Mouse (Mus musculus): ENCODE measurements around the gene Hhip. TPM values are rescaled to one million over a fixed set of nuclear protein-coding genes. Genes with fewer than 3 reads are reported as not detected.

Hhip gene
- polyA plus RNA-seq, 1 experiment from 2014 or later = 18.3 TPM

DNA sequence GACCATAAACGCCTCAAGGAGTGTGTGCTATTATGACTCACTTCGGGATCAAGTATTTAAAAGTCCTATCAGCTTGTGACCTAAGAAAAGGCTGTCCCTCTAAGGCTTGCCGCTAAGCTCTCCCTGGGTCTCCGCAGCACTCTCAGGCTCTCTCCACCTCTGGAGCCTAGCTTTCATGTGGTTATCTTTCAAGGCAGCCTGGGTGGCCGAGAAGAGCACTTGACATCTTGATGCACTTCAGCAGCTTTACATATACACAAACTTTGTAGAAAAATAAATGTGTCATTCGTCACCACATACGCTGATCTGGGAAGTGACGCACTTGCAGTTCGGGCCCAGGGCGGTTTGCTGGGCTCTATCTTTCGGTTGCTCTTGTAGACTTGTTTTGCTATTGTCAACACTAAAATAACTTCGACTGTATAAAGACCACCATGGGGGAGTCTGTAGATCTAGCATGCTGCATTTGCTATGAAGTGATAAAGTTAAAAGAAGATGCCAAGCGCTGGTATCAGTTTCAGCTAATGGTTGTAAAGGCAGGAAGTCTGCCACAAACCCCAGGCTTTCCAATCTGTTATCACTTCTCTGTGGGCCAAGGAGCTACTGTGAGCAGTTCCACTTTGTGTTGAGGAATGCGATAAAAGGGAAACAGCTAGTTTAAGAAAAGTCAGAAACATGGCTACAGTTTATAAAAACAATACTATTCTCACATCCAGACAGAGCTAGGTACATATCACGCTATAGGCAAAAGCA is 8.4 kb downstream of the Hhip start:
- H3K27me3 ChIP-seq = no peaks in the 10 kb centered on the region
- POLR2A ChIA-PET = interaction anchor here (1.0 kb wide), 1 partner anchor 8 kb away, joined by 3 read pairs; no protein-coding TSS in a partner anchor
- in situ Hi-C loops (cut with MboI; ENCODE audit: low pct_unique_long_range_greater_than_20kb) = loop anchor here (10.0 kb wide), 1 partner anchor 315 kb away; no protein-coding TSS in a partner anchor
- ATAC-seq (no peak), DNase-seq (ENCODE audit: low read depth, low spot score) (no peak)
- CTCF ChIA-PET = interaction anchor here (1.6 kb wide), 1 partner anchor 18 kb away, joined by 3 read pairs; no protein-coding TSS in a partner anchor
- no peak for TF ChIP-seq CTCF (IDR thresholded peaks at IDR 0.05)

DNA sequence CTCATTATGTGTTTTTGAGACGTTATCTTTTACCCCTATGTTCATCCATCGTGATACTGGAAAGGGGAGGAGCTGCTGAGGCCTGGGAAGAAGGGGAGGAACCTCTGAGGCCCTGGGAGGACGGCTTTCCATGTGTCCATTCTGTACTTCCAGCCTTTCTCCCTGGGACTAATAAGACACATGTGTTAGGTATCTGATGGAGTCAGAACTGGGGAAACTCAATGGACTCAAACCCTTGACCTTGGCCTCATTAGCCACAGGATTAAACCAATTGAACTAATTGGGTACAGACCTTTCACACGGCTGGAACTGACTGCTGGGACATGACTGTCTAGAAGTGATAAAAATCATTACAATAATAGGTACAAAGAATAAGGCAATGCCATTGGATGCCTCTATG is 9.6 kb downstream of the Hhip start:
- POLR2A ChIA-PET = no interaction called here
- TF ChIP-seq CTCF (IDR thresholded peaks at IDR 0.05) = no peak
- H3K27me3 ChIP-seq = no peaks in the 10 kb centered on the region
- CTCF ChIA-PET = no interaction called here
- in situ Hi-C loops (cut with MboI; ENCODE audit: low pct_unique_long_range_greater_than_20kb) = no loop called here
- DNase-seq (ENCODE audit: low read depth, low spot score) (no peak), ATAC-seq (no peak)

DNA sequence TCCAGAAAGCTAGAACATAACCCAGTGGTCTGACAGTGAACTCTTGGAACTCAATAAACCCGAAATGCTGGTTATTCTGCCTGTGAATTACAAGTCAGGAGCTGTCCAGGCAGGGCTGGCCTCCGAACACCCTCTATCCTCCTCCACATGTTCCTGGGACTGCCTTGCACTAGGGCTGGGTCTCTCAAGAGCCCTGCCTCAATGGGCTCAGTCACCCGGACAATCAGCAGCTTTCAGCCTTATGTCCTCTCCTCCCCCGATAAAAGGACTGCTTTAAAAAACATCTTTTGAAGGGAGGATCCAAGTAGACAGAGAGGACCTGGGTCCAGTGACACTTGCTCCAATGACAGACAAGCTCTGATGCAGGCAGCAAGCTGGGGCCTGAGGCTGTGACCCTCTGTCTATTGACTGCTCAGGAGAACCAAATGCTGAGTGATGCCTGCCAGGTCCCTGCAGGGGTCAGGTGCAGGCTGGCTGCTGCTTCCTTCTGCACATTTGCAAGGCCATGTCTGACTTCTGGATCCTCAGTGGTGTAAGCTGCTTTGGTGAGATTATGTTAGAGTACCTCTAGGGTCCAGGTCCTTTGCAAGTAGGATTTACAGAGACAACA is 20.1 kb downstream of the Hhip start:
- in situ Hi-C loops (cut with MboI; ENCODE audit: low pct_unique_long_range_greater_than_20kb) = no loop called here
- ATAC-seq (no peak), DNase-seq (ENCODE audit: low read depth, low spot score) (no peak)
- ChIA-PET CTCF (interaction anchor here (1.4 kb wide), 1 partner anchor 9 kb away, joined by 4 read pairs; no protein-coding TSS in a partner anchor), POLR2A (interaction anchor here (0.8 kb wide), 1 partner anchor 14 kb away, joined by 3 read pairs; no protein-coding TSS in a partner anchor)
- no peaks in the 10 kb centered on the region for H3K27me3 ChIP-seq
- no peak for TF ChIP-seq CTCF (IDR thresholded peaks at IDR 0.05)

DNA sequence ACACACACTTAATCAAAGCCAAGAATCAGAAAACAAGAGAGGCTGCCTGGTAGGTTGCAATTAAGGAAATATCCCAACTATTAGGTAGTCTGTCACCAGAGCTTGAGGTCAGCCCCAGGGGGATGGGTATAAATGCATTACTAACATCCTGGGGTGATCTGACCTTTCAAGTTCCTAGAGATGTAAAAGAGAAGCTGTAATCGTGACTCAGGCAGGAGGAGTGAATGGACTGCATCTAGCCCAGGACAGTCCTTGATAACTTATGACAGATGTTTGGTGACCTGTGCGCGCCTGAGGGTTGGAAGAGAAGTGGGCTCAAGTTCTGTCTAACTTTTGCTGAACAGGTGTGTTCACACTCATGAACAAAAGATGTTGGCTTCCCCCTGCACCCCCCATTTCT is 25.2 kb downstream of the Hhip start:
- in situ Hi-C loops (cut with MboI; ENCODE audit: low pct_unique_long_range_greater_than_20kb) = no loop called here
- POLR2A ChIA-PET = no interaction called here
- no peak for TF ChIP-seq CTCF (IDR thresholded peaks at IDR 0.05)

DNA sequence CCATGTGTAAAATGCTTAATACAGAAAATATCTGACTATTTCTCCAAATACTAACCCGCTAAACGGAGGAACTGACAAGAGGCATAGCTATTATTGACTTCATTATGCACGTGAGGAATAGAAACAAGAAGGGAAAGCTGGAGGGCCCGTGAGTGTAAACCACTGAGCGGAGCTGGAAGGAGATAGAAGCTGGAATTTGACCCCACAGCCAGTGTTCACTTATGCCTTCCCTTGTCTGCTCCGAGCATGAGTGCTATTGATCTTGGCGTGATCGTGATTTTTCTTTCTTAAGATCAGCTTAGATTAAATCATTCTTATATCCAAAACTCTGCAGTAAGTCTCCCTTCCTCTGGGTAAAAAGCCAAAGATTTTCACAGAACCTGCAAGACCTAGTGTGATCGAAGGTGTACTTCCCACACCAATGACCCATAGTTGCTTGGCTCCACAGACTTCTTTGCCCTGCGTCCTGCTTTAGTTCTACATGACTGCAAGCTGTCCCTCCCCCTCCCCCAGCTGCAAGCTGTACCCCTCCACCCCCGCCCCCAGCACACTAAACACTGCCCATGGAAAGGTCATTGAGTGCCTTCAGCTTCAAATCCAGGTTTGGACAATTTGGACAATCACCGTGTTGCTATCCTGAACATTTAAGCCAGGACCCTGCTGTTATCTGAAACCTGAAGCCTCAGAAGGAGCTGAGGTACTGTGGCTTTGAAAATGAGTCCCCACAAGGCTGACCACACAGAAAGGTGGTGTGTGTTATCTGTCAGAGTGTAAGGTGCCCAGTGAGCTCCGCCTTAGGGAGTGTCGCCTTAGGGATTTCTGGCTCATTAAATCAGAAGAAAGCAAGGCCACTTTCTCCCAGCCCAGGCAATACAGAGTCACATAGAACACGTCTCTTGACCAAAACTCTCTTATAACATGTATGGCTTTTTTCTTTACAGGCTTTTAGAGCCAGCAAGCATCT is 26.2 kb downstream of the Hhip start:
- in situ Hi-C loops (cut with MboI; ENCODE audit: low pct_unique_long_range_greater_than_20kb) = no loop called here
- no peaks in the 10 kb centered on the region for H3K27me3 ChIP-seq
- ChIA-PET POLR2A (no interaction called here), CTCF (interaction anchor here (0.9 to 1.2 kb wide), 2 partner anchors 13 to 18 kb away, joined by 3 read pairs; no protein-coding TSS in a partner anchor)
- DNase-seq (ENCODE audit: low read depth, low spot score) (no peak), ATAC-seq (no peak)
- TF ChIP-seq CTCF (IDR thresholded peaks at IDR 0.05) = no peak

More for the DNA sequence above, 25.2 kb downstream of the Hhip start:
- DNase-seq (ENCODE audit: low read depth, low spot score) (no peak), ATAC-seq (no peak)
- no peaks in the 10 kb centered on the region for H3K27me3 ChIP-seq
- CTCF ChIA-PET = interaction anchor here (1.2 kb wide), 1 partner anchor 14 kb away, joined by 3 read pairs; no protein-coding TSS in a partner anchor

DNA sequence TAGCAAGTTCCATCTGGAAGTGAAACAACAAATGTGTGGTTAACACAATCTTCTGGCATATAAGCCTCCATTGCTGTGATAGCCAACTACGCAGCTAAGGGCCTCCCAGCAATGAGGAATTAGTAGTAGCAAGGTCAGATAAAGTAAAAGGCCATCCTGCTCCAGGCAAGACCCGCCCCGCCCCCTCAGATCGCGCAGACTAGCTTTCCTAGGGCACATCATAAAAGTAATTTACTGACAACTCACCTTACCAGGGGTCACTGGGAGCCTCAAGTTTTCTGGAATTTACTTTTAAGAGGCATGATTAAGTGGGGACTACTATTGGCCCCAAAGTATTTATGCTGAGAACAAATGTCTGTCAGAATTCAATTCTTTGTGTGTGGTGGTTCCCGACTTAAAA is 28.2 kb downstream of the Hhip start:
- CTCF ChIA-PET = interaction anchor here (1.1 kb wide), 1 partner anchor 27 kb away, joined by 4 read pairs; no protein-coding TSS in a partner anchor
- TF ChIP-seq CTCF (IDR thresholded peaks at IDR 0.05) = no peak
- no peak for ATAC-seq
- in situ Hi-C loops (cut with MboI; ENCODE audit: low pct_unique_long_range_greater_than_20kb) = no loop called here
- POLR2A ChIA-PET = interaction anchor here (0.7 kb wide), 1 partner anchor 249 kb away, joined by 3 read pairs; no protein-coding TSS in a partner anchor
- no peaks in the 10 kb centered on the region for H3K27me3 ChIP-seq
- no peak for DNase-seq (ENCODE audit: low read depth, low spot score)

DNA sequence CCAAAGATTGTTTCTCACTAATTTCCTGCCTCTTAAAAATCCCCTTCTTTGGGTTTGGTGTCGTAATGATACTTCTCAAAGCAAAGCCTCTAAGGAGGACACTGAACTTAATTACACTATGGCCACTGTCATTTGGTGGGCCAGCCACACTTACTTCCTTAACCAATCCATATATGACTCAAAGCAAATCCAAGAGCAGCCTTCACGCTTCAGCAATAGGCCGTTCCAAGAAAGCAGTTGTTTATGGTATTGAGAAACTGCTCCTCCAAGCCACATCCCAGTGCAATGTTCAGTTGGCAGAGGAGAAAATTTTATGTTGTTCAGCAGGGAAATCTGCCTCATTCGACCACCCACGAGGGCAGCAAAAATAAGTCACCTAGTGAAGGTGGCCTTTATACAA is 37.3 kb downstream of the Hhip start:
- in situ Hi-C loops (cut with MboI; ENCODE audit: low pct_unique_long_range_greater_than_20kb) = no loop called here
- ATAC-seq (no peak), DNase-seq (ENCODE audit: low read depth, low spot score) (no peak)
- H3K27me3 ChIP-seq = no peaks in the 10 kb centered on the region
- no peak for TF ChIP-seq CTCF (IDR thresholded peaks at IDR 0.05)
- ChIA-PET CTCF (interaction anchor here (1.3 kb wide), 1 partner anchor 14 kb away, joined by 3 read pairs; no protein-coding TSS in a partner anchor), POLR2A (no interaction called here)

DNA sequence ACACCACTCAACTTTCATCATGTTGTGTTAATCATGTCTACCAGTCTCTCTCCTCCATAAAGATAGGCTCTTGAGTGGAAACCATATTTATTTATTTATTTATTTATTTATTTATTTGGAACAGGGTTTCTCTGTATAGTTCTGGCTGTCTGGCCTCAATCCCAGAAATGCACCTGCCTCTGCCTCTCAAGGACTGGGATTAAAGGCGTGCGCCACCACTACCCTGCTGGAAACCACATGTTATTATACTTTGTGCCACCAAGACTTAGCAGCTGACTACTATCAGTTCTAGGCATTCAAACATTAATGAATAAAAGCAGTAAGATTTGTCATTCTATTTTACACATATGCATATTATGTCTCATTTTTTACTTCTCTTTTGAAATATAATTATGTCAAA is 42.0 kb downstream of the Hhip start:
- ChIA-PET POLR2A (no interaction called here), CTCF (no interaction called here)
- DNase-seq (ENCODE audit: low read depth, low spot score) = no peak
- in situ Hi-C loops (cut with MboI; ENCODE audit: low pct_unique_long_range_greater_than_20kb) = no loop called here
- no peak for ATAC-seq
- H3K27me3 ChIP-seq = no peaks in the 10 kb centered on the region
- TF ChIP-seq CTCF (IDR thresholded peaks at IDR 0.05) = no peak

DNA sequence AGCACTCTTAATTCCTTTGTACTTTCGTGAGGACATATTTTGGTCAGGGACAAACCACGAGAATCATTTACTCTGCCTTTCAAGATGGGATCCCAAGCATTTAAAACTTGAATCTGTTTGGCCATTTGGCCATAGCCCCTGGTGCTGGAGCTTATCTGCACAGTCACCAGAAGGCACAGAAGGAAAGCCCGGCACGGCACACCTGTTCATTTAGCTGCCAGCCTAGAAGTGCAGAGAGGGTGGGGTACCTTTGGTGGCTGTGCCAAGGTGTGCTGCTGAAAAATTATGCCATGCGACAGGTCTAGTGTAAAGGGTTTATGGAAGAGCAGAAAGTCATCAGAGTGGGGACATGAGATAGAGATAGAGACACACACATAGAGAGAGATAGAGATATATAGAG is 53.4 kb downstream of the Hhip start:
- ATAC-seq (no peak), DNase-seq (ENCODE audit: low read depth, low spot score) (no peak)
- in situ Hi-C loops (cut with MboI; ENCODE audit: low pct_unique_long_range_greater_than_20kb) = no loop called here
- no peak for TF ChIP-seq CTCF (IDR thresholded peaks at IDR 0.05)
- CTCF ChIA-PET = no interaction called here
- no peaks in the 10 kb centered on the region for H3K27me3 ChIP-seq
- POLR2A ChIA-PET = no interaction called here

DNA sequence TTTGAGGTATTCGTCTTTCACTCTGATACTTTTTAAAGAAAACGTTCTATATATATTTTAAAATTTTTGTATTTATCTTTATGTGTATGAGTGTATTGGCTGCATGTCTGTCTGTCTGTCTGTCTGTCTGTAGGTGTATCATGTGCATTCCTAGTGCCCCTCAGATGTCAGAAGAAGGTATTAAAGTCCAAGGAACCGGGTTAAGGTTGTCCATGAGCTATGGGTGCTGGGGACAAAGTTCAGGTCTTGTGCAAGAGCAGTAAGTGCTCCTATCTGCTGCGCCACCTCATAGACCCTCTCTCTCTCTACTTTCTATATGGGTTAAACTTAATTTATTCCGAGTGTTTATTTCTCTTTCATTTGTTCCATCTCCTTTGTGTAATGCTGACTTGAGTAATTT is 55.5 kb downstream of the Hhip start:
- H3K27me3 ChIP-seq = no peaks in the 10 kb centered on the region
- TF ChIP-seq CTCF (IDR thresholded peaks at IDR 0.05) = no peak
- ChIA-PET POLR2A (no interaction called here), CTCF (interaction anchor here (0.6 kb wide), 1 partner anchor 38 kb away, joined by 3 read pairs; no protein-coding TSS in a partner anchor)
- DNase-seq (ENCODE audit: low read depth, low spot score) (no peak), ATAC-seq (no peak)
- in situ Hi-C loops (cut with MboI; ENCODE audit: low pct_unique_long_range_greater_than_20kb) = no loop called here

Data from Patski (cell line).